Mouse (Mus musculus): ENCODE results near the gene Fam178b.

- TF ChIP-seq CTCF (IDR thresholded peaks at IDR 0.05; ENCODE audit: borderline replicate concordance, extremely low read depth, insufficient read depth, insufficient read length) (no peak), POLR2A (IDR thresholded peaks at IDR 0.05; ENCODE audit: borderline replicate concordance, extremely low read depth, insufficient read depth, insufficient read length, poor library complexity, severe bottlenecking) (no peak)
Observed at GRCm38 (mm10) chr1:36525774-36526173, 157.2 kb downstream of the Fam178b start.

All from brain, embryonic 14.5 days (tissue).